Mouse (Mus musculus) limb, embryonic 10.5 days (tissue): Measurements from ENCODE around the gene Vmn2r15. TPM values are rescaled to one million over a fixed set of nuclear protein-coding genes. Genes with fewer than 3 reads are reported as not detected.

Experiments used
- DNase-seq: peaks from one replicate; pipeline ENCODE4 v3.0.0-alpha.2; 2017; ENCODE audit warnings: low spot score
- H3K27ac ChIP-seq: fragments of 300-500 bp; sonication (generic); 2 replicates; pipeline ENCODE4 v1.5.1; 2016; ENCODE audit warnings: mild to moderate bottlenecking
- H3K27me3 ChIP-seq: fragments of 300-500 bp; sonication (generic); 2 replicates; pipeline ENCODE4 v1.6.1; 2016; ENCODE audit warnings: low read depth, mild to moderate bottlenecking; ENCODE audit not compliant: poor library complexity, severe bottlenecking
- H3K36me3 ChIP-seq: fragments of 300-500 bp; sonication (generic); 2 replicates; pipeline ENCODE4 v1.6.1; 2016; ENCODE audit warnings: mild to moderate bottlenecking, moderate library complexity
- H3K4me1 ChIP-seq: fragments of 300-500 bp; sonication (generic); 2 replicates; pipeline ENCODE4 v1.6.1; 2016
- H3K4me3 ChIP-seq: fragments of 300-500 bp; sonication (generic); 2 replicates; pipeline ENCODE4 v1.5.1; 2016; ENCODE audit warnings: mild to moderate bottlenecking, moderate library complexity
- H3K9me3 ChIP-seq: fragments of 300-500 bp; sonication (generic); replicated peaks from 2 replicates; pipeline ENCODE4 v1.6.1; 2016; ENCODE audit warnings: mild to moderate bottlenecking
- WGBS: fragments of 180-500 bp; shearing (Covaris S2); methylation state at CpG from one replicate; pipeline ENCODE4 v1.1.7; 2016; 5-methylcytosine and 5-hydroxymethylcytosine counted together
- polyA plus RNA-seq: library from polyadenylated mRNA; unstranded; fragments of >200 nt; fragmentation: Nextera tagmentation; extraction: Ambion mirVana; gene quantifications from 2 replicates; pipeline ENCODE4 v1.2.1, GENCODE M21; 2016

Vmn2r15 gene
- not detected in 2 replicates for polyA plus RNA-seq

GRCm38 (mm10) chr5:109297544-109297943 lies at the start of gene Vmn2r15:
Gene Vmn2r15 (minus strand): TSS chr5:109297644.
- no peak for DNase-seq
- Histone ChIP-seq H3K27me3 (no peaks in the 10 kb centered on the region), H3K36me3 (no peaks in the 10 kb centered on the region), H3K27ac (no peak within 1 kb of the TSS), H3K9me3 (no peaks in the 10 kb centered on the region), H3K4me1 (no peaks in the 10 kb centered on the region), H3K4me3 (no peak within 1 kb of the TSS)
- 60% methylated on average over 3 of the region's 3 CpGs for WGBS

GRCm38 (mm10) chr5:109329862-109330261 lies 32.4 kb upstream of the Vmn2r15 start, which contains the start of gene Vmn2r16:
Gene Vmn2r16 (plus strand): TSS chr5:109330162.
- no peaks in the 10 kb centered on the region; the same call in 1 of the 2 replicates for H3K9me3 ChIP-seq
- no peaks in the 10 kb centered on the region for H3K27me3 ChIP-seq
- H3K27ac ChIP-seq = no peak within 1 kb of the TSS
- no peak within 1 kb of the TSS for H3K4me3 ChIP-seq
- H3K4me1 ChIP-seq = no peaks in the 10 kb centered on the region
- 73% methylated on average over 2 of the region's 2 CpGs for WGBS
- H3K36me3 ChIP-seq = no peaks in the 10 kb centered on the region
- no peak for DNase-seq

- H3K4me3 ChIP-seq = no peak overlapping the region
- no peak overlapping the region for H3K27ac ChIP-seq
- H3K36me3 ChIP-seq = no peaks in the 10 kb centered on the region
- WGBS = 89% methylated on average over 3 of the region's 3 CpGs
- no peak for DNase-seq
- H3K4me1 ChIP-seq = no peaks in the 10 kb centered on the region
- no peaks in the 10 kb centered on the region for H3K27me3 ChIP-seq
- no peaks in the 10 kb centered on the region for H3K9me3 ChIP-seq
Measured at GRCm38 (mm10) chr5:109294655-109295054, 2.8 kb downstream of the Vmn2r15 start.

Other genes with a start within 250 kb of the Vmn2r15 start
- not detected in 2 replicates for gene Vmn2r11, start 238.1 kb downstream of the Vmn2r15 start, polyA plus RNA-seq
- not detected in 2 replicates for gene Vmn2r12, start 199.7 kb downstream of the Vmn2r15 start, polyA plus RNA-seq
- not detected in 2 replicates for gene Vmn2r13, start 105.4 kb downstream of the Vmn2r15 start, polyA plus RNA-seq
- not detected in 2 replicates for gene Vmn2r14, start 72.9 kb downstream of the Vmn2r15 start, polyA plus RNA-seq
- gene Vmn2r16, start 32.5 kb upstream of the Vmn2r15 start, polyA plus RNA-seq = not detected in 2 replicates
- gene Vmn2r17, start 122.0 kb upstream of the Vmn2r15 start, polyA plus RNA-seq = not detected in 2 replicates